Mouse (Mus musculus): Measurements from ENCODE around the gene Alkbh7. TPM values are rescaled to one million over a fixed set of nuclear protein-coding genes. Genes with fewer than 3 reads are reported as not detected.

Gene Alkbh7
- polyA plus RNA-seq, 1 experiment from 2014 or later, result 31.3 TPM

- H3K4me2 ChIP-seq (replicated peaks; ENCODE audit: low read depth, low read length), result no peak overlapping the region
- no peak overlapping the region for H3K4me3 ChIP-seq (ENCODE audit: low read depth, low read length)
- no peaks in the 10 kb centered on the region for H3K9me3 ChIP-seq (ENCODE audit: low read length)
- TF ChIP-seq EP300 (IDR thresholded peaks at IDR 0.05), result no peak
- TF ChIP-seq CTCF (IDR thresholded peaks at IDR 0.05), result no peak
- no peaks in the 10 kb centered on the region for H3K4me1 ChIP-seq (ENCODE audit: insufficient read depth, low read depth, low read length)
- DNase-seq (ENCODE audit: low spot score) (no peak), ATAC-seq (no peak)
- no peak overlapping the region for H3K27ac ChIP-seq (ENCODE audit: low read length)
- H3K9ac ChIP-seq (replicated peaks; ENCODE audit: low read depth), result no peak overlapping the region
- H3K27me3 ChIP-seq (replicated peaks; ENCODE audit: insufficient read depth, low read length), result no peaks in the 10 kb centered on the region
- WGBS, result 64% methylated on average over 5 of the region's 5 CpGs
- H3K36me3 ChIP-seq (ENCODE audit: insufficient read depth, low read length), result no peaks in the 10 kb centered on the region
Observed at GRCm38 (mm10) chr17:56974708-56975240, 22.4 kb upstream of the Alkbh7 start.

- Histone ChIP-seq H3K4me1 (ENCODE audit: insufficient read depth, low read depth, low read length) (no peaks in the 10 kb centered on the region), H3K36me3 (ENCODE audit: insufficient read depth, low read length) (no peaks in the 10 kb centered on the region), H3K27ac (ENCODE audit: low read length) (no peak overlapping the region), H3K4me3 (ENCODE audit: low read depth, low read length) (no peak overlapping the region), H3K27me3 (replicated peaks; ENCODE audit: insufficient read depth, low read length) (no peaks in the 10 kb centered on the region), H3K4me2 (replicated peaks; ENCODE audit: low read depth, low read length) (no peak overlapping the region), H3K9me3 (ENCODE audit: low read length) (no peaks in the 10 kb centered on the region), H3K9ac (replicated peaks; ENCODE audit: low read depth) (no peak overlapping the region)
- DNase-seq (ENCODE audit: low spot score), result no peak
- ATAC-seq, result no peak
- TF ChIP-seq CTCF (IDR thresholded peaks at IDR 0.05), result no peak
- no peak for TF ChIP-seq EP300 (IDR thresholded peaks at IDR 0.05)
- WGBS, result 70% methylated on average over 3 of the region's 3 CpGs
Observed at GRCm38 (mm10) chr17:56975391-56975790, 21.7 kb upstream of the Alkbh7 start.

DNA sequence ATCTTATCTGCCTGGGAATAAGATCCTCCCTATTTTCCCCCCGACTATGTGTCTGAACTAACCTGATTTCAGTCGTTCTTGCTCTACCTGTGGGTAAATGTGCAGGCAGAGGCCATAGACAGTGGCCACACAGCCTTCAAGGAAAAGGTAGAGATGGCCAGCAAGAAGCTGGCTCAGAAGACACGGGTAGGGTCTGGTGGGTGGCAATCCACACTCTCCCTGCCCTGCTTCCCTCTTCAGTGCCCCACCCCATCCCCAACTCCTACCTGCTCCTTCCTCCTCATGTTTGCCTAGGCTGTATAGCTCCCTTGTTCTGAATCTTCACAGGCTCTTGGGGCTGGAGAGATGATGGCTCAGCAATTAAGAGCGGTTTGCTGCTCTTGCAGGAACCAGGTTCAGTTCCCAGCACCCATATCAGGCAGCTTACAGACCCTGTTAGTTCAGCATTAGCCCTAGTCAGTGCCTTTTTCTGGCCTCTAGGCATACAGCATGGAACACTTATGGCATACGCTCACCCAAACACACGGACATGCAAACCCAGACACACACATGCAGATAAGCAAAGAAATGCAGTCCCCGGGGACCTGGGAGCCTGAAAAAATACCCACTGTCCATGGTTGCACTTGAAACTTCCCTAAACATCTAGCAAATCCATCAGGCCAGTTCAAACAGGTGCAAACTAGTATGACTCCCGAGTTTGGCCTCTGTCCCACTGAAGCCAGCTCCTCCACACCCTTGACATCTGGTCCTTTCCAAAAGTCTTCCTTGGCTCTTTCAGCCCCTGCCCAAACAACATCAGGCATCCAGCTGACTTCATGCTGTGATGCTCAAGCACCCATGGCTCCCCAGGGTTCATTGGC, 20.4 kb upstream of the Alkbh7 start:
- no peaks in the 10 kb centered on the region for H3K36me3 ChIP-seq (ENCODE audit: insufficient read depth, low read length)
- H3K9me3 ChIP-seq (ENCODE audit: low read length), result no peaks in the 10 kb centered on the region
- no peaks in the 10 kb centered on the region for H3K4me1 ChIP-seq (ENCODE audit: insufficient read depth, low read depth, low read length)
- no peak overlapping the region for H3K4me2 ChIP-seq (replicated peaks; ENCODE audit: low read depth, low read length)
- H3K27me3 ChIP-seq (replicated peaks; ENCODE audit: insufficient read depth, low read length), result no peaks in the 10 kb centered on the region
- H3K4me3 ChIP-seq (ENCODE audit: low read depth, low read length), result no peak overlapping the region
- no peak overlapping the region for H3K9ac ChIP-seq (replicated peaks; ENCODE audit: low read depth)
- 64% methylated on average over 8 of the region's 8 CpGs for WGBS
- DNase-seq (ENCODE audit: low spot score) (no peak), ATAC-seq (no peak)
- H3K27ac ChIP-seq (ENCODE audit: low read length), result no peak overlapping the region
- no peak for TF ChIP-seq CTCF (IDR thresholded peaks at IDR 0.05)
- no peak for TF ChIP-seq EP300 (IDR thresholded peaks at IDR 0.05)

GRCm38 (mm10) chr17:56979524-56979923, 17.6 kb upstream of the Alkbh7 start:
- no peak for ATAC-seq
- H3K27ac ChIP-seq (ENCODE audit: low read length), result no peak overlapping the region
- no peak for TF ChIP-seq EP300 (IDR thresholded peaks at IDR 0.05)
- TF ChIP-seq CTCF (IDR thresholded peaks at IDR 0.05), result no peak

GRCm38 (mm10) chr17:56981049-56981448, 16.1 kb upstream of the Alkbh7 start:
- Histone ChIP-seq H3K4me3 (ENCODE audit: low read depth, low read length) (no peak overlapping the region), H3K36me3 (ENCODE audit: insufficient read depth, low read length) (no peaks in the 10 kb centered on the region), H3K4me2 (replicated peaks; ENCODE audit: low read depth, low read length) (no peak overlapping the region), H3K9ac (replicated peaks; ENCODE audit: low read depth) (no peak overlapping the region), H3K27ac (ENCODE audit: low read length) (no peak overlapping the region), H3K4me1 (ENCODE audit: insufficient read depth, low read depth, low read length) (no peaks in the 10 kb centered on the region), H3K9me3 (ENCODE audit: low read length) (no peaks in the 10 kb centered on the region), H3K27me3 (replicated peaks; ENCODE audit: insufficient read depth, low read length) (no peaks in the 10 kb centered on the region)
- WGBS, result 73% methylated on average over 7 of the region's 7 CpGs
- ATAC-seq, result no peak
- no peak for TF ChIP-seq CTCF (IDR thresholded peaks at IDR 0.05)
- no peak for TF ChIP-seq EP300 (IDR thresholded peaks at IDR 0.05)
- no peak for DNase-seq (ENCODE audit: low spot score)

More at GRCm38 (mm10) chr17:56979524-56979923, 17.6 kb upstream of the Alkbh7 start:
- no peak overlapping the region for H3K4me3 ChIP-seq (ENCODE audit: low read depth, low read length)
- DNase-seq (ENCODE audit: low spot score), result no peak
- WGBS, result 32% methylated on average over 7 of the region's 8 CpGs
- H3K9me3 ChIP-seq (ENCODE audit: low read length), result no peaks in the 10 kb centered on the region
- no peaks in the 10 kb centered on the region for H3K4me1 ChIP-seq (ENCODE audit: insufficient read depth, low read depth, low read length)
- no peaks in the 10 kb centered on the region for H3K36me3 ChIP-seq (ENCODE audit: insufficient read depth, low read length)
- H3K4me2 ChIP-seq (replicated peaks; ENCODE audit: low read depth, low read length), result no peak overlapping the region
- no peak overlapping the region for H3K9ac ChIP-seq (replicated peaks; ENCODE audit: low read depth)
- H3K27me3 ChIP-seq (replicated peaks; ENCODE audit: insufficient read depth, low read length), result no peaks in the 10 kb centered on the region

GRCm38 (mm10) chr17:56982013-56982412, 15.1 kb upstream of the Alkbh7 start, which contains the start of gene Acer1:
Acer1 (minus strand) TSS chr17:56982126.
- DNase-seq (ENCODE audit: low spot score) (no peak), ATAC-seq (no peak)
- H3K4me1 ChIP-seq (ENCODE audit: insufficient read depth, low read depth, low read length), result no peaks in the 10 kb centered on the region
- no peak within 1 kb of the TSS for H3K4me2 ChIP-seq (replicated peaks; ENCODE audit: low read depth, low read length)
- no peak within 1 kb of the TSS for H3K4me3 ChIP-seq (ENCODE audit: low read depth, low read length)
- H3K9ac ChIP-seq (replicated peaks; ENCODE audit: low read depth), result no peak within 1 kb of the TSS
- WGBS, result 56% methylated on average over 5 of the region's 5 CpGs
- no peaks in the 10 kb centered on the region for H3K9me3 ChIP-seq (ENCODE audit: low read length)
- no peaks in the 10 kb centered on the region for H3K36me3 ChIP-seq (ENCODE audit: insufficient read depth, low read length)
- no peak within 1 kb of the TSS for H3K27ac ChIP-seq (ENCODE audit: low read length)
- TF ChIP-seq EP300 (IDR thresholded peaks at IDR 0.05) (no peak), CTCF (IDR thresholded peaks at IDR 0.05) (no peak)
- H3K27me3 ChIP-seq (replicated peaks; ENCODE audit: insufficient read depth, low read length), result no peaks in the 10 kb centered on the region

Measured in lung, postnatal 0 days (tissue).